Mouse (Mus musculus) liver, embryonic 11.5 days (tissue): Measurements from ENCODE around the gene Atp5j. TPM values are rescaled to one million over a fixed set of nuclear protein-coding genes. Genes with fewer than 3 reads are reported as not detected.

Source experiments
- ATAC-seq: fragments of 200-750 bp; cut with Nextera tagmentation; replicated peaks from 2 replicates; pipeline ENCODE4 v1.8.0; 2017; ENCODE audit warnings: moderate number of reproducible peaks, mild to moderate bottlenecking, moderate TSS enrichment, moderate library complexity; ENCODE audit not compliant: low FRiP score
- DNase-seq: peaks from one replicate; pipeline ENCODE4 v3.0.0-alpha.2; 2017; ENCODE audit warnings: low spot score
- H3K27ac ChIP-seq: fragments of 300-500 bp; sonication (generic); 2 replicates; pipeline ENCODE4 v1.5.1; 2014; ENCODE audit warnings: mild to moderate bottlenecking, low read depth, low read length, control low read depth
- H3K27me3 ChIP-seq: fragments of 300-500 bp; sonication (generic); replicated peaks from 2 replicates; pipeline ENCODE4 v1.6.1; 2014; ENCODE audit warnings: low read length, mixed read lengths; ENCODE audit not compliant: control insufficient read depth, insufficient read depth
- H3K36me3 ChIP-seq: fragments of 300-500 bp; sonication (generic); 2 replicates; pipeline ENCODE4 v1.6.1; 2014; ENCODE audit warnings: mild to moderate bottlenecking, low read length, moderate library complexity, mixed read lengths; ENCODE audit not compliant: control insufficient read depth, insufficient read depth
- H3K4me1 ChIP-seq: fragments of 300-500 bp; sonication (generic); replicated peaks from 2 replicates; pipeline ENCODE4 v1.6.1; 2014; ENCODE audit warnings: low read length, mixed read lengths; ENCODE audit not compliant: control insufficient read depth, insufficient read depth
- H3K4me2 ChIP-seq: fragments of 300-500 bp; sonication (generic); 2 replicates; pipeline ENCODE4 v1.6.1; 2014; ENCODE audit warnings: mild to moderate bottlenecking, control low read depth, moderate library complexity
- H3K4me3 ChIP-seq: fragments of 300-500 bp; sonication (generic); 2 replicates; pipeline ENCODE4 v1.5.1; 2014; ENCODE audit warnings: low read depth, low read length, control low read depth
- H3K9ac ChIP-seq: fragments of 300-500 bp; sonication (generic); 2 replicates; pipeline ENCODE4 v1.6.1; 2014; ENCODE audit warnings: low read depth, low read length, control low read depth
- H3K9me3 ChIP-seq: fragments of 300-500 bp; sonication (generic); 2 replicates; pipeline ENCODE4 v1.6.1; 2016; ENCODE audit warnings: low read length, inconsistent platforms, mixed read lengths; ENCODE audit not compliant: control insufficient read depth
- WGBS: fragments of 180-500 bp; shearing (Covaris S2); extraction: QIAGEN DNeasy Blood & Tissue Kit; methylation state at CpG from one replicate; pipeline ENCODE4 v1.1.7; 2014; 5-methylcytosine and 5-hydroxymethylcytosine counted together
- polyA plus RNA-seq: library from polyadenylated mRNA; unstranded; fragments of >200 nt; fragmentation: Nextera tagmentation; extraction: Ambion mirVana; gene quantifications from 2 replicates; pipeline ENCODE4 v1.2.1, GENCODE M21; 2014

Atp5j gene
- polyA plus RNA-seq, 1 experiment from 2014 or later: 814 TPM

DNA sequence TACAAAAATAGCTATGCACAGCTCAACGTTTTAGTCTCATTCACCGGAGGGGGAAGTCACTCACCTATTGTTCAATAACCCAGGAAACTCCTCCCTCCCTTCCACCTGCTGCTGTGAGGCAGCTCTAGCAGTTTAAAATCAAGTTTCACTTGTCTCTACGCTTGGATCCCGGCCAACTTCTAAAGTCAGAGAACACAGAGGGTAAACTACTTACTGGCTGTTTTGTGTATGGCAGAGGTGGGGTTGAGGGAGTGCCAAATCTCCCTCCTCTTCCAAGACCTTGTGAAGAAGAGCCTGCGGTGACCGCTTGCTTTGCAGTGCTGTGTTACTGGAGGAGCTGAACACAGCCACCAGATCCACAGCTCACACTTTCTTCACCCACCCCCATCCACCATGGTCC lies 10.4 kb downstream of the Atp5j start:
- H3K27ac ChIP-seq: no peak overlapping the region
- ATAC-seq: no peak
- no peak overlapping the region for H3K4me2 ChIP-seq
- DNase-seq: no peak
- no peaks in the 10 kb centered on the region for H3K4me1 ChIP-seq
- H3K36me3 ChIP-seq: peaks cover 33% of the 10 kb centered on the region
- H3K9ac ChIP-seq: no peak overlapping the region
- H3K4me3 ChIP-seq: no peak overlapping the region
- no peaks in the 10 kb centered on the region for H3K27me3 ChIP-seq
- WGBS: 87% methylated on average over 6 of the region's 6 CpGs
- no peaks in the 10 kb centered on the region for H3K9me3 ChIP-seq

DNA sequence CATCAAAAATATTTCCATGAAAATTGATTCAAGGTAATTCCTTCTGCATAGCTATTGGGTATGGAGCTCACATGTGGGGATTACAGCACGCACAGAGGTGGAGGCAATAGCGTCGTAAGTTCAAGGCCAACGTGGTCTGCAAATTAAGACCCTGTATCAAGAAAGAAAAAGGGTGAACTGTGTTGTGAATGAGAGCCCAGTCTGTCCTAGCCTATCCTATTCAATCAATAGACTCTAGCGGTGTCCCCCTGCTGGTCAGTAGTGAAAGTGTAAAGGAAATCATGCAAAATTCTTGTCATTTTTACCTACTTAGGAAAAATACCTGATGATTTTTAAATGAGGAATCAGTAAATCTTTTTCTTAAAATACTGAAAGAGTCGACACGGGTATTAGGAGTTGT lies 18.0 kb downstream of the Atp5j start:
- DNase-seq (no peak), ATAC-seq (0 out of 2 replicates have a peak, but pooled peaks have one; percentile 45)
- H3K4me1 ChIP-seq: no peaks in the 10 kb centered on the region
- no peaks in the 10 kb centered on the region for H3K9me3 ChIP-seq
- no peaks in the 10 kb centered on the region for H3K36me3 ChIP-seq
- H3K9ac ChIP-seq: no peak overlapping the region
- no peak overlapping the region for H3K4me2 ChIP-seq
- H3K27me3 ChIP-seq: no peaks in the 10 kb centered on the region
- 37% methylated on average over 7 of the region's 7 CpGs for WGBS
- H3K4me3 ChIP-seq: no peak overlapping the region
- no peak overlapping the region for H3K27ac ChIP-seq

DNA sequence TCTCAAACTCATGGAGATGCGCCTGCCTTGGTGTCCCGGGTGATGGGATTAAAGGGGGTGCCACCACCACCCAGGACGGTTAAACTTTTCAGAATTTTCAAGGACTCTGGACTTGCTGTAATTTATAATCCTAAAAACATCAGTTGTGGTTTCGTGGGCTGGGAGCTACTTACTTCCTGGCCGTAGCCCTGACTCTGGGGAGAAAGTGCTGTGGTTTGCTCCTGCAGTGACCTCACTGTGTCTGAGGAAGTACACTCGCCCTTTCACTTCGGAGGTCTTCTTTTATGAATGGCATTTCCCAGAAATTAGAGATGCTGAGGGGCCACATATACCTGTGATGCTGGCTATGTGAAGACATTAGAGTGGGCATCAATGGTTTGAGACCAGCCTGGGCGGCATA lies 20.9 kb downstream of the Atp5j start:
- WGBS: 48% methylated on average over 8 of the region's 8 CpGs
- DNase-seq: no peak
- Histone ChIP-seq H3K9me3 (no peaks in the 10 kb centered on the region), H3K36me3 (no peaks in the 10 kb centered on the region), H3K4me2 (peak overlapping the region; percentile 23), H3K4me3 (no peak overlapping the region), H3K27me3 (no peaks in the 10 kb centered on the region), H3K9ac (no peak overlapping the region), H3K27ac (no peak overlapping the region), H3K4me1 (no peaks in the 10 kb centered on the region)
- ATAC-seq: no peak

DNA sequence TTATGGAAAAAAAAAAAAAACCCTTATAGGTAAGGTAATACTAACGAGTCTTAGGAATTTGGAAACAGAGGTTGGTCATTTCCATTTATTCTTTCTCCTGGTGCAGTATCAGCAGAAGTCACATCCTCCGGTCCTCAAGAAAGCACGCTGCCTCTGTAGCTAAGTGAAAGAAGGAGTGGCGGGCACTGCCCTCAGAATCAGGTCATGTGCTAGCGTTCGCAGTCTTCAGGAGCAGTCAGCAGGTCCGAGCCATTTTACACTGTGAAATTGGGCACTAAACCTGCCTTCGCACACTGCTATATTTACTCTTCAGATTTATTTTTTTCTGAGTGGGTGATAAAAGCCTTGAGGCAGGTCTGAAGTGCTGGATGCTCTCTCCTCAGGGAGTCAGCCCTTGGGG lies 21.6 kb downstream of the Atp5j start:
- no peaks in the 10 kb centered on the region for H3K27me3 ChIP-seq
- H3K9ac ChIP-seq: no peak overlapping the region
- H3K4me2 ChIP-seq: no peak overlapping the region; the same call in 1 of the 2 replicates
- no peak overlapping the region for H3K4me3 ChIP-seq
- H3K9me3 ChIP-seq: no peaks in the 10 kb centered on the region
- ATAC-seq (no peak), DNase-seq (no peak)
- H3K27ac ChIP-seq: no peak overlapping the region
- WGBS: 70% methylated on average over 8 of the region's 8 CpGs
- no peaks in the 10 kb centered on the region for H3K4me1 ChIP-seq
- no peaks in the 10 kb centered on the region for H3K36me3 ChIP-seq

DNA sequence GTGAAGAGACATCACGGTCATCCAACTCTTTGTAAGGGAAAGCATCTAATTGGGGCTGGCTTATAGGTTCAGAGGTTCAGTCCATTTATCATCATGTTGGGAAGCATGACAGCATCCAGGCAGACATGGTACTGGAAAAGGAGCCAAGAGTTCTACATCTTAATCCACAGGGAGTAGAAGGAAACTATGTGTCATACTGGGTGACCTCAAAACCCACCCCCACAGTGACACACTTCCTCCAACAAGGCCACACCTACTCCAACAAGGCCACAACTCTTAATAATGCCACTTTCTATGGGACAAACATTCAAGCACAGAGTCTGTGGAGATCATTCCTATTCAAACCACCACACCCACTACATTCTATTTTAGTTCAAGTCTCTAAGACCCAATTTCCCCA lies 25.2 kb downstream of the Atp5j start:
- Histone ChIP-seq H3K9me3 (no peaks in the 10 kb centered on the region; the same call in 1 of the 2 replicates), H3K27me3 (no peaks in the 10 kb centered on the region), H3K4me2 (no peak overlapping the region), H3K27ac (no peak overlapping the region), H3K36me3 (no peaks in the 10 kb centered on the region), H3K9ac (no peak overlapping the region), H3K4me1 (no peaks in the 10 kb centered on the region), H3K4me3 (no peak overlapping the region)
- 88% methylated on average over 1 of the region's 1 CpGs for whole genome bisulfite sequencing
- no peak for ATAC-seq
- DNase-seq: no peak

DNA sequence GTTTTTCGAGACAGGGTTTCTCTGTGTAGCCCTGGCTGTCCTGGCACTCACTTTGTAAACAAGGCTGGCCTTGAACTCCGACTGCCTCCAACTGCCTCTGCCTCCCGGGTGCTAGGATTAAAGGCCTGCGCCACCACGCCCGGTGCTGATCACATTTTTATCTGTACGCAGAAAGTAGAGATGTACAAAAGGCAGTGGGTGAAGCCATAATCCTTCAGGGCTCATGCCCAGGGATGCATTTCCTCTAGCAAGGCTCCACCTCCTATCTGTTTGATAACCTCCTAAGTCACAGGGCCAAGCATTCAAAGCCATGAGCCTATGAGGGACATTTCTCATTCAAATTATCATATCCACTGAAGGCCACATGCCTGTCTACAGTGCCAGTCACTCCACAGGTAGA lies 27.6 kb downstream of the Atp5j start:
- no peaks in the 10 kb centered on the region; the same call in 1 of the 2 replicates for H3K9me3 ChIP-seq
- no peaks in the 10 kb centered on the region for H3K4me1 ChIP-seq
- no peak overlapping the region for H3K4me2 ChIP-seq
- 85% methylated on average over 7 of the region's 7 CpGs for WGBS
- H3K27me3 ChIP-seq: no peaks in the 10 kb centered on the region
- H3K9ac ChIP-seq: no peak overlapping the region
- no peak overlapping the region for H3K27ac ChIP-seq
- DNase-seq: no peak
- ATAC-seq: no peak
- no peaks in the 10 kb centered on the region for H3K36me3 ChIP-seq
- H3K4me3 ChIP-seq: no peak overlapping the region

DNA sequence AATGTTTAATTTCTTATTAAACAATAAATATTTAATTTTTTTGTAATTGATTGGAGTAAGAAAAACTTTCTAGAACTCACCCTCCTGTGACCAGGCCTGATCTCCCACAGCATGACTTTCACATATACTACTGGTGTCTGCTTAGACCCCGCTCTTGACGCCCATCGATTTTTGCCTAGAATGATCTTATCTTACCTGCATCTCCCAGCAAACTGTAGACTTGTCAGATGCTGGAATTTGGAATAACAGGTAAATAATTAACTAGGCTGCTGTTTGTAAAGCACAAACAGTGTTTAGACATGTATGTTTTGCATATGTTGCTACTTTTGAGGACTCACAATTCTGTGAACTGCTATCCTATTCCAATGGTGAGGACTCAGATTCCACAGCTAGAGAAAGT lies 29.2 kb downstream of the Atp5j start:
- Histone ChIP-seq H3K27ac (no peak overlapping the region), H3K36me3 (no peaks in the 10 kb centered on the region), H3K4me1 (no peaks in the 10 kb centered on the region), H3K4me2 (no peak overlapping the region), H3K9ac (no peak overlapping the region), H3K27me3 (no peaks in the 10 kb centered on the region), H3K9me3 (no peaks in the 10 kb centered on the region; the same call in 1 of the 2 replicates), H3K4me3 (no peak overlapping the region)
- WGBS: 74% methylated on average over 3 of the region's 3 CpGs
- ATAC-seq: peak; percentile 74
- DNase-seq: no peak

DNA sequence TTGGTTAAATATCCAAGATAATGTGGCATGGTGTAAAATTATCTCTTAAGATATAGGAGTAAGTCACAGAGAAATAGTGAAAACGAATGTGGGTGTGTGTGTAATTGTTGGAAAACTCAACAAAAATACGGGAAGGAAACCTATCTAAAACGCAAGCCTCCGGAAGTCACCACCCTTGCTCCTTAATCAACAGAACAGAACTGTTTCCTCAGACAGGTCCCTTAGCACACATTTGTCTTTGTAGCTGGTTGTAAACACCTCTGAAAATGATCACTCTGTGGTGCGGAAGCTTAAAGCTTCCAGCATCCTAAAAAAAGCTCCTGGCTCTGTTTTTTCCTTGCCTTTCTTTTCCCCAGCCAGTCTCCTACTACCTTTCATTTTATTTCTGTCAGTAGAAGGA lies 30.6 kb downstream of the Atp5j start:
- no peak for ATAC-seq
- no peak for DNase-seq
- H3K36me3 ChIP-seq: no peaks in the 10 kb centered on the region
- no peak overlapping the region for H3K4me2 ChIP-seq
- H3K27me3 ChIP-seq: no peaks in the 10 kb centered on the region
- no peak overlapping the region for H3K27ac ChIP-seq
- H3K4me1 ChIP-seq: no peaks in the 10 kb centered on the region
- no peaks in the 10 kb centered on the region; the same call in 1 of the 2 replicates for H3K9me3 ChIP-seq
- H3K9ac ChIP-seq: no peak overlapping the region
- WGBS: 68% methylated on average over 5 of the region's 5 CpGs
- no peak overlapping the region for H3K4me3 ChIP-seq

DNA sequence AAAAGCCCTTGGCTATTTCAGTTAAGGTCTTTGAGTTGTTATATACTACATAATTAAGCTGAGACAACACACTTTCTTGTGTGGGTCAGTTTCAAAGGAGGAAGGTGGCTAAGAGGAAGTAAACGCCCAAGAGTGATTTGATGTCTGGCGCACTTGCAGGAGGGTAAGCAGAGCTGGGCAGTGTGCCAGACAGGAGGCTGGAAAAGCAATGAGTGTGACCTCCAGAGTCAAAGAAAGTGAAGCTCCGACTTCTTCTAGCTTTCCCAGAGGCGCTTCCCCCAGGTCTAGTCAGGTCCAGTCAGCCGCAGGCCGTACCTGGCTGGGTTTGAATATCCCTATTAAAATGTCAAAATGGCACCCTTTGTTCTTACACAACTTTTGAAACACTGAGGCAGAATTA lies 33.2 kb downstream of the Atp5j start:
- DNase-seq (no peak), ATAC-seq (no peak)
- Histone ChIP-seq H3K27ac (no peak overlapping the region), H3K4me1 (no peaks in the 10 kb centered on the region), H3K36me3 (no peaks in the 10 kb centered on the region), H3K9ac (no peak overlapping the region), H3K4me3 (no peak overlapping the region), H3K4me2 (no peak overlapping the region), H3K9me3 (no peaks in the 10 kb centered on the region), H3K27me3 (no peaks in the 10 kb centered on the region)
- WGBS: 67% methylated on average over 6 of the region's 6 CpGs
